Mouse (Mus musculus) activated CD4-positive, CD25-positive, alpha-beta regulatory T cell, adult 4 months (primary cell): ENCODE results near the gene Nmnat2. TPM values are rescaled to one million over a fixed set of nuclear protein-coding genes. Genes with fewer than 3 reads are reported as not detected.

Experiments
- ATAC-seq: one replicate; pipeline ENCODE4 v1.8.0; 2017
- polyA plus RNA-seq, 2 experiments: library from polyadenylated mRNA; unstranded; fragments of 100-300 nt; shearing (Covaris generic); gene quantifications; one replicate each; pipeline ENCODE4 v1.2.1; 2017

Gene Nmnat2
- polyA plus RNA-seq, 2 experiments from 2014 or later, result 1.4 to 2.0 TPM

DNA sequence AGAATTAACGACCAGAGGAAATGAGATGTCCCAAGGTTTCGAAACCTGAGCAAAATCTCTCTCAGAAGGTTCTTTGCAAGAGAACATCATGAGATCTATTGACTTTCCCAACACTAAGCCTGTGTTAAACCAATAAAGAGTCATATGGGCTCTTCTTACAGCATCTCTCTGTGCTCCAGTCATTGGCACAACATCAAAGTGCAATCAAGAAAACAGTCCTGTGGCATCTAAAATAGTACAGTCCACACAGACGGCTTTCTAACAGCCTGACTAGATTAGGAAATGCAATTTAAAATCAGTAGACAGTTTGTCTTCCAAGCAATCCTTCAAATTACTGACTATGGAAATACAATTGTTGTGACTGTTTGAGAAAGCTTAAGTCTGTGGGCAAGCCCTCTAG is 32.2 kb downstream of the Nmnat2 start:
- ATAC-seq, result no peak

DNA sequence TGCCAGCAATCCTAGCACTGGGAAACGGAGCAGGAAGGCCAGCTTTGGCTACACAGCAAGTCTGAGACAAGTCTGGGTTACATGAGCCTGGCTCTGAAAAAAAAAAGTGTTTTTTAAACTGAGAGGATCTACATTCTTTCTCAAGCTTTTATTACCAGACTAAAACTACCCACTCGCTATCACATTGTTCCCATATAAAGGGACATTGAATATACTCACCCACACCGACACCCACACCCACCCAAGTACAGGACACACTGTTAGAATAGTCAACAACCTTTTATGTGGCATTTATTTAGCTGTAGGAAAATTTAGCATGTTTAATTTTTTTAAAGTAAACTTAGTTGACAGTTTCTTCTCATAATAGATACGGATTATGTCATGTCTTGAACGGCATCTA is 35.3 kb downstream of the Nmnat2 start:
- ATAC-seq, result no peak

DNA sequence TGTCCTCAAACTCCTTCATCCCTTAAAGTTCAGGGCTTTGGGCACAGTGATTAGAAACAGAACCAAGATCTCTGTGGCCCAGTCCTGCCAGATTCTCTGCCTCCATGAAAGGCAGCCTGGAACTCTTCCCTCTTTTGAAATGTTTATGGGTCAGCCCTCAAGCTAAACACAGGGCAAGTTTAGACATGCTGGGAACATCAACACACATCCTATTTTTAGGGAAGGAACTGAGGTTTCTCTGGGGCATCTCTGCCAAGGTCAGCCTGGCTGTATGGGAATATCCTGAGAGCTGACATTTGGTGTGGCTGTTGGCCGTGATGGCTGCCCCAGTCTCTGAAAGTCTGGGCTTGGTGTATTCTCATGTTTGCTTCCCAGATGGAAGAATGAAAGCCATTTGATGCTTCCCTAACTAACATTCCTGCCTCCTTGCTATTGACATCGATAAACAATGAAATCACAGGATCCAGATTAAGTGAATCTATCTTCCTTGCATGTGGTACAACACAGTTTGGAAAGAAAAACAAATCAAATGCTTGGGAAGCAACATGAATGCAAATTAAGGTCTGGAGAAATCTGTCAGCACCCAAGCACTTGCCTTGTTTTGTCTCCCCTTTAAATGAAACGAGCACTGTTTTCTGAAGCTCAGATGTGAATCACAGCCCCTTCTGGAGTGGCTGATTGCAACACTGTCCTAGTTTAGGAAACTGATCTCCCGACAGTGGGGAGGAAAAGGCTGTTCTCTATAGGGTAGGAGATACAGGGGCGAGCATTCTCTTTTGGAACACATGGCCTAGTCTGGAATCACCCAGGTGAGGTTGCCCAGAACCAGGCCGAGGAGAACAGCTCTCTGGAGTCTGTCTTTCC is 37.7 kb downstream of the Nmnat2 start:
- ATAC-seq, result no peak

DNA sequence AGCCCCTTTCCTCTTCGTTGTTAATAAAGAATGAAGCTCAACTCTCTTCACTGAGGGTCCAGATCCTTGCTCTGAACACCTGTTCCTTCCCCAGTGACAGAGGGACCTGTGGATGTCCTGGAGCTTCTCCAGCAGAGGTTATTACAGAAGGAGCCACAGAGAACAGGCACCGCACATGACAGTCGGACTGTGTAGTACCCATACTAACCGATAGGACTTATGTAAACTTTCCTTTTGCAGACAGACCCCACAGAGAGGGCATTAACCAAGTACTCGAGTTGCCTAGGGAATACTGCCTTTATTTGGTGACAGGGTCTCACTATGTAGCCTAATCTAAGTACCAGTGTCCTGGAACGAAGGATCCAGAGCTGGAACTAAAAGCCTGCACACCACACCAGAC is 39.0 kb downstream of the Nmnat2 start:
- no peak for ATAC-seq

DNA sequence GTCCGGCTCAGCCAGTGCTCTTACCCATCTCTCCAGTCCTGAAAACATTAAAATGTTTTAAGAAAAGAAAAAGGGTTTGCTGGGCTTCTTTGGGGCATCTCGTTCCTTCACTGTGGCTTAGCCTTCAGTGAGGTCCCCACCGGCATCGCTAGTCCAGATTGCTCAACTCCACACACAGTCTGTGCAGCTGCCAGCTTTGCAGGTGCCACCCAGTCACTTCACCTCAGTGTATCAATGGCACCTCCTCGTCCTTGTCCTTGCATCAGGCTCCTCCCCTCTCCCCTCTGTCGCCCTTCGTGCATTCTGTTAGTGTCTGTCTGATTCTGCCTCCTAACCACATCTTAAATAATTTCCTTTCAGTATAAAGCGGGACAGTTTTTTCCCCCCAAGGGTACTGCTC is 45.2 kb downstream of the Nmnat2 start:
- ATAC-seq, result no peak

DNA sequence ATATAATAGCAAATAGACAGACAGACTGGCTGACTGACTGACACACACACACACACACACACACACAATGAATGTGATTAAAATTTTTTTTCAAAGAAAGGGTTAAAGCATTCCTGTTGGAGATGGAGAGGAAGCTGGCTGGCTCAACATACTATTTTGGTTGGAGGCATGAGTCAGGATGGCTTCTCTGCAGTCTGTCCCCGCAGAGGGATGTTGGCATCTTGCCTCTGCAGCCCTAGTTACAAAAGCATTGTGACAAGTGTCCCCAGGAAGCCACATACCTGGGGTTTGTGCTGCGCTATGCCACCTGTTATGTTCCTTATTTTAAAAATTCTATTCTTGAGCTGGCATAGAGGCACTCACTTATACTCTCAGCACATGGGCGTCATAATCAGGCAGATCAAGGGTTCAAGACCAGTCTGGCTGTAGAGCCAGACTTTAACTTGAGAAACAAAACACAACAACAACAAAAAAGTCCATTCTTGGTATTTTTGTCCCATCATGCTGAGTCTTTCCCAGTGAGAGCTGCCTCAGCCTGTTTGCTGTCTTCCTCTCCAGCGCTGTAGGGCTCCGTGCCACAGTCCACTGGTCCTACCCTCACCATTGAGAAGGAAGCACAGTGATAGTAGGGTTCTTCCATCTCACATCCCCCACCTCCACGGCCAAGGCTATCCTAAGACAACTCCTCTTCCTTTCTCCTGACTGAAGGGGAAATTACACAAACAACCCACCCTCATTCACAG is 45.9 kb downstream of the Nmnat2 start:
- no peak for ATAC-seq

DNA sequence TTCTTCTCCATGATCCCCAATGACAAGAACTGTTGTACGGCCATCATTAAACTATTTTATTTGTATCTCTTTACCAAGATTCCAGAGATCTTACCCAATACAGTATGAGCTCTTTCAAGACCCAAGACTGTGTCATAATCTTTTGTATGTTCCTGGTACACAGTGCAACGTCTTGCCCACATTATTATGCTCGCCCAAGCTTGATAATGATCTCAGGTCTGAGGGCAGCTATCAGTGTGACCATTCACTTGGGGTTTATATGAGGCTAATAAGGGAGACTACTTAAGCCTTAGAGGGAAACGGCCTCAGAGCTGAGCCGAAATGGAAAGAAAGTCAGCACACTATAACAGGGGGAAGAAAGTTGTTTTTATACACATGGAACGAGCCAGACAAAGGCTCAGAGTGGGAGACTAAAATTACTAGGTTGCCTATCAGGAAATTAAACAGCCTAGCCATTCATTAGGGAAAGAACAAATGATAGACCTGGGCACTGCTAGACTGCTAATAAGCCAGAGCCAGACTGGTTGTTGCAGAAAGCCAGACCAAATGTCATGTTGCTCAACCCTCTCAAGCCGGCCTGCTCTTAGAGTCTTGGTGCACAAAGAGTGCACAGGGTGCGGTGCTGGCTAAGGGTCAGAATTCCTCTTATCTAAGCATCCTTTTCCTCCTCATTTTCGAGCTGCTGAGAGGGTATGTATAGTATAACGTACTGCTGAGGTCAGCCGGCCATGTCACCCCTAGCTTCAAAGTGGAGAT is 47.7 kb downstream of the Nmnat2 start:
- no peak for ATAC-seq

DNA sequence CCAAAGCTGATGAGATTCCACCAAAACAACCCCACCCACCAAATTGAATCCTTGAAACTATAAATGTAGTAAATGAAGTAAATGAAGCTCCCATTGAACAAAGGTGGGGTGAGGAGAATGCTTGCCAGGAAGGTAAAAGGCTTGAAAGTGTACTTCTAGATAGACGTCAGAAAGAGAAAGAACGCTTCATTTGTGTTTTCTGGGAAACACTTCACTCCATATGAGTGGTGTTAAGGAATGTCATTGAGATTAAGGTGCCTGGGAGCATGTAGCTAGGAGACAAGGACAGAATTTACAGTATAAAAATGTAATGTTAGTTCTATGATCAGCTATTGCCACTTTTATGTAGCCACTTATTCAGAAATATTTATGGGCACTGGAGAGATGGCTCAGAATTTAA is 49.7 kb downstream of the Nmnat2 start:
- ATAC-seq, result no peak

DNA sequence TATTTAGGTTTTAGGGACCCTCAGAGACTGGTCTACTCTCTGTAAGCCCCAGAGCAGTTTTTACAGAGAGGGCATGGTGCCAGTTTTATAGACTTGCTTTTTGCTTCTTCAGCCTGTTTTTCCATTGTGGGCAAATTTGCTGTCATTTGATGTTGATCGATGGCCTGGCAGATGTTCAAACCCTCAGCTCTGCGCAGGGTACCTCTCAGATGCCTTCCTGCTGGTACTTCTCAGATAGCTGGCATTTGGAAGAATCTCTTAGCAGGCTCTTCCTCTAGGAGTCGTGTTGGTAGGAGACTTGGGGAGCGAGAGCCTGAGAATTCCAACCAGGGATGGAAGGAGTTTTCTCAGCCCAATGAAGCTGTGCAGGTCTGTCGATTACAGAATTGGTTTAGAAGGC is 51.3 kb downstream of the Nmnat2 start:
- no peak for ATAC-seq

DNA sequence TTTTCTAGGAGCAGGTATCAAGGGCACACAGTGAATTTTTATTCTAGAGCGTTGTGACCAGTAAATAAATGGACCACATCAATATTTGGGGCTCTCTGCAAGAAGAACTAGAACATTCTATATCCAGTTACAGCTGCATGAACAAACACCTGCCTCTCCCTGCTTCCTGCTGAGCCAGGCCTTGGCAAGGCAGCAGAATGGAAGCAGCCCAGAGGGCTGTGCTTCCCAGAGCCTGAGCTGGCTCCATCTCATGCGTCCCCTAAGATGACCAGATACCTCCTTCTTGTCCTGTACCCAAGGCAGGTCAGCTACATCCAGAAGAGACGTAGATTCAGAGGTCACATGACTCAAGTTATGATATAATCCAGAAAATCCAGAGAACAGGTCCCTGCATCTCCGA is 52.0 kb downstream of the Nmnat2 start:
- no peak for ATAC-seq

DNA sequence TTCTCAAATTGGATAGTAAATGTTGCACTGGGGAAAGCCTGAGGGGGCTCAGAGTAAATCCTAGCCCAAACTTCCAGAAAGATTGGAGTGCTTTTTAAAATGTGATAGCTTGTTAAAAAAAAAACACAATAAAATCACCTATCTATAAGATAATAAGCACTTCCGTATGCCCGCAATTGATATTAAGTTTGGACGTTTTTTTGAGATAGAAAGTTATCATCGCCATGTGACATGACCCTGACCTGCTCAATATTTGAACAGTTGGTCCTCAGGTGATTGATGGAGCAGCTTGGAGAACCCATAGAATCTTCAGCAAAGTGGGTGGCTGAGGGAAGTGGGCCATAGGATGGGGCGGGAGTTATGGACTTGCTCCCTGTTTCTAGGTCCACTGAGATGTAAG is 52.5 kb downstream of the Nmnat2 start:
- no peak for ATAC-seq

DNA sequence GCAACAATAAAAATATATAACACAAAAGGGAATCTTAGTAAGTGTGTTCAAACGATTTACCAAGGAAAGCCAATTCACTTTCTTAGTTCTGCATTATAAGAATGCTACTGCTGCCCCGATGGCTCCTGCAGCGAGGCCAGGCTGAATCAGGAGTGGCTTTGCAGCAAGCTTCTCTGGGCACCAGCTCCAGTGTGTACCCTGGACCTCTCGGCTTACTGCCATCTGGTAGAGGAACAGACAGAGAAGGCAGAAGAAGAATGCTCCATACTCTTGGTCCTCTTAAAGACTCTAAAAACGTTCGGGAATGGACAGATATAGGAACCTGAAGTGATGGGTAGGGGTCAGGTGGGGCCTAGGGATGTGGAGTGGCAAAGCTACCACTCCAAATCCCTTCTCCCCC is 53.0 kb downstream of the Nmnat2 start:
- ATAC-seq, result no peak

DNA sequence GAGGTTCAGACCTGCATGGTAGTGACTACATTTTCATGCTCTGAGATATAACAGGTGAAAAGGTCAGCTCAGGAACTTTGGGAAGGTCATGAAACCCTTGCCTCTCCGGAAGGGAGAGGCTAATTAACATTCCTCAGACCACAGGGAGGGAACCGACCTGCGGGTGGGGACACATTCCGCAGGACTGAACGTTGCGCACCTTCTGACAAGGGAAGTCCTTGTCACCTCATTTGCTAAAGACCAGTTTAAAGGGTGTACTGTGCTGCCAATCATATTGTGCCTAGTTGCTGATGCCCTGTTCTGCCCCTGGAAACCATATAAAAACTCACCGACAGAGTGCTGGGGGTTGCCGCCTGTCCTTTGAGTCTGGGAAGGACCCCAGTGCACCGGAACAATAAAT is 54.5 kb downstream of the Nmnat2 start:
- no peak for ATAC-seq

DNA sequence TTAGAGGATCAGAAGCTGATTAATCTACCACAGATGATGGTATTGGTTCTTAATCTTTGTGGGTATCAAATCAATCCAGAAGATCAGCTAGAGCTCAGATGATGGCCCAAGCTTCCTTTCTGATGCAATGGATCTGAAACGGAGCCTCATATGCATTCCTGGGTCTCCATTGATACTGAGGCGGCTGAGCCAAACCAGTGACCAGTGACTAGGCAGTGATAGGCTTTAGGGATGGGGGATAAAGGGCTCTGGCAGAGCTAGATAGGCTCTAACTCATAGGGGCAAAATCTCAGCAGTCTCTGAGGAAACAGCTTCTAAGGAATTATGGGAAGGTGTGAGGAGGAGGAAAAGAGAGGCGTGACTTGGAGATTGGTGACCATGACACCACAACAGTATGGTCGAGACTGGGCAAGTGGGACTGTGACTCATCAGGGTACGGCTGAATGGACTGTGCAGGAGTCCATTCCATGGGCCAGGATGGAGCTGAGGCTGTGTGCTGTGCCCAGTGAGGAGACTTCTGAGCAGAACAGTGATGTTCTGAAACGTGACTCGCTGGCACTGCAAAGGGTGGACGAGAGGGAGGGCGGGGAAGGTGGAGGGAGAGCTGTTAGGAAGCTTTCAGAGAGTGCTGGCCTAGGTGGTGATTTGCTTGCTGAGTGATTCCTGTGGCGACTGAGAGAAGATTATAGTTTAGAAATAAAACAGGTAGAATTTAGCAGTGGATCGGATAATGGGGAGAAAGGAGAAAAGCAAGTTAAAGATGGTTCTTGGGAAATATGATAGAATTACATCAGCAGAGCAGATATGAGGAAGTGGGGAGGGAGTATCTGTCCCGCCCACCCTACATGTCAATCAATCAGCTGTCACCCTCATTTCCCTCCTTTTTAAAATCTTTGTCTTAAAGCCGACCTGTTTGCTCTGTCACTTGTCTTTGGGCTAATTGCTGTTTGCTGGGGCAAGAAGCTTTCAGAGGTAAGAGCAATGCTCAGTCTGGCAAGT is 55.9 kb downstream of the Nmnat2 start:
- ATAC-seq, result no peak

DNA sequence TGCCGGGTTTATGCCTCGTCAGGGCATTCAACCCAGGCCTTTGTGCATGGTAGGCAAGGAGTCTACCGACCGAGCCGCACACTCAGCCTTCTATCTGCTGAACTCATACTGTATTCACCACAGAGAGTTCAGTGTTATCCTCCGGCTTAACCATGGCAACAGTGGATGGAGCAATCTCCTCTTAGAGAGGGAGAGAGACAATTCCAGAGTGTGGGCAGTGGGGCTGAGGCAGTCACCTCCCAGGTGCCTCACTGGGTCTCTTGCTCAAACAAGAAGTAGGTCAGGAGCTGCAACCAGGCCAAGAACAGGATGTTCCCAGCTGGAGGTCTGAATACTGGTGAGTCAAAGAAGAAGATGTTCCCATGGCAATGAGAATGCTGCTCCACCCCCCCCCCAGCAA is 56.8 kb downstream of the Nmnat2 start:
- ATAC-seq, result no peak

DNA sequence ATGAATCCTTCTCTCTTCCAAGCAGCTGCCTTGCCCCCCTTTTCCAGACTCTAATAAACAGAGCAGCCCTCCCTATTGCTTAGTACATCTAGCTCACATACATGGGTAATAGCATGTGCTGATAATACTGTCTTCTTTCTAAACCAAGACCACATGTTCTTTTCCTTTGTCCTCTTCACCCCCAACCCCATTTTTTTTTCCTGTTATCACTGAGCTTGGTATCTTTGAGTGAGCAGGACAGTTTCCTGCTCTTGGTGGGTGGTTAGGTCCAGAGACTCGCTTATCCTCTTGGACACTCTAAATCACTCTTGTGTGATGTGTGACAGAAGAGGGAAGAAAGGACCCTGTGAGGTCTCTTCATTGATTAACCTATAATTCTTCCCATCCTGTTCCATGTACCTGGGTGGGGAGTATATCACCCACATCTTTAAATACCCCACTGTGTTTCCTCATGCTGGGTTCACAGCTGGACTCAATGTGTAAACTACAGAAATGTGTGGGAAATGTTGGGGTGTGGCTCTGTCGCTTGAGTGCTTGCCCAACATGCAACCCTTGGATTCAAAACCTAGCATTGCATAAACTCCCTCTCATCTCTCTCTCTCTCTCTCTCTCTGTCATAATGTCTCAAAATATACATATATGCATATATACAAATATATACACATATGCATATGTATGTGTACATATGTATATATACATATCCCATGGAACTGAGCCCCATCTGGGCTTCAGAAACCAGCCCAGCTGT is 58.9 kb downstream of the Nmnat2 start:
- ATAC-seq, result no peak

DNA sequence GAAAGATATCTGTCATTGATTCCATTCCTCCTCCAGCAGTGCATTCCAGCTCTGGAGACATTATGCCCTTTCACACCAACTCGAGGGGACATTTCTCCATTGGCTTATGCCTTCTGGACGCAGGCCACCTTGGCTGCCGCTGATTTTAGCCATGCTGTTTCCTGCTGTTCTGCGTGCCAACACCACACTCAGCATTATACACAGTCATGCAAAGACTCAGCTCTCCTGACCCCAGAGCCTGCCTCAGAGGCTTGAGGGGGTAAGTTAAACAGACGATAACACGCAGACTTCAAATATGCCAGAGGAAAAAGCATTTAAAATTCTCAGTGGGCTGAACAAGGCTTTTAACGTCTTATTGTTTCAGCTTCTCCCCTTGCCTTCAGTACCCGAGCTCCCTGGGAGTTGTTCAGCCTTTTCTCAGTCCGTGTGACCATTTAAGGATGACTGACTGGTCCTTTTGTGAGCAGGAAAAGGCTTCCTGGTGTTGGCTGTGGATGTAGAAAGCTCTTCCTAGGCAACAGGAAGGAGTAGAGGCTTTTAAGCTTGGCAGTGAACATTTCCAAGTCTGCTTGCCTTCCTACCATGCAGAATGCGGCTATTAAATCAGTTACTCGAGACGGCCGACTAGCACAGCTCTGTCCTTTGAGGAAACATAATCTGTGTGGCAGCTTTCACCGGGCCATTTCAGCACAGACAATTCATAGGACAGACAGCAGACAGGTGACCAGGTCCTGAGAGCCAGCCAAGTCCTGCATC is 59.8 kb downstream of the Nmnat2 start:
- no peak for ATAC-seq

DNA sequence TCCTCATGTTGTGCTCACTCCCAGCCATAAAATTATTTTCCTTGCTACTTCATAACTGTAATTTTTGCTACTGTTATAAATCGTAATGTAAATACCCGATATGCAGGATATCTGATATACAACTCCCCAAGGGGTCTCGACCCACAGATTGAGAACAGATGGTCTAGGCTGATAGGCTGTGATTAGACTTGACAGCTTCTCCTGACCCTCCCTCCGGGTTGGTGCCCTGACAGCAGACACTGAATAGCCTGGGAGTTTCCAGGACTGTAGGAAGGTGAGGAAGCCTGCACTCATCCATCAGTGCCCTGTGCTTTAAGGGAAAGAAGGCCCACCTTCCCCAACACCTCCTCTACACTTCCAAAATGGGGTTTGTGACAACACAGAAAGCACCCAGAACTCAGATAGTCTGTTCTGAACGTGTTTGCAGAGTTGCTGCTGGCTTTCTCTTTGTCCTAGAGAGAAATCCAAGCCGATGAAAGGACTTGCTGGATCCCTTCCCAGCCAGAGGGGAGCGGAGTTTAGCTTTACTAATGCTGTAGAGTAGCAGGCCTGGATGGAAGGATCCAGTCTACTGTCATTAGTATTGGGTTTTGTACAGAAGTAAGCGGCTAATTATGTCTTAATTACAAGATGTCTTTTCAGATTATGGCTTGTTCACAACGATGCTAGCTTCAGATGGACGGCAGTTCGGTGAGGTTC is 61.8 kb downstream of the Nmnat2 start:
- ATAC-seq, result no peak

DNA sequence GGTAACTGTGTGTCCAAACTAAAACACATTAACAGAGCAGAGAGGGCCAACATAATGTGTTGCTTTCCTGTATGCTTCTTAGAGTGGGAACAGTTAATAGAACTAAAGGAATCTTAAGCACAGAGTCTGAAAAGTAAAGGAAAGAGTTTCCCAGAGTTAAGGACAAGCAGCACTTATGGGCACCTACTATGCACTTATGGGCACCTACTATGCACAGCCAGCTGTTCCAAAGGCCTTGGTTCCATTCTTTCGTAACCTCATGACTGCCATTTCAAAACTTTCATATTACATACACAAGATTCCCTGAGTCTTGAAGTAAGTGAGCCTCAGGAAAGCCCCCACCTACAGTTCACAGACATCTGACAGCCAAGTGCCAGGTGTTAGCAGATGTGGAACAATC is 64.3 kb downstream of the Nmnat2 start:
- no peak for ATAC-seq

DNA sequence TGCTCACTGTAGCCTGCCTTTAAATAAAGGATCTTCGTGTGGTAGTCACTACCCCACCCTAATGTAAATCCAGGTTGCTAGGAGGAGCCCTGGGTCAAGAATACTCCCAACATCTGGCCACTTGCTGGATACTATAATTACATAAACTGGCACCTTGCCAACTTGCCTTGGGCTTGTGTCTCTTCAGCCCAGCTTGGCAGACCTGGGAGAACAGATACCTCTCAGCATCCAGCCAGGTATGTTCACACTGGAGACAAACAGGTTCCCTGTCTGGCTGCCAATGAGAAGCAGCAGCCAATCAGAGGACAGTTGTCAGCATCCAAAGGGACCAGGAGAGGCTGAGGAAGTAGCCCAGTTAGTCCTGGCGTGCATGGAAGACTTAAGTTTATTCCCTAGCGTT is 64.8 kb downstream of the Nmnat2 start:
- ATAC-seq, result no peak
